Mouse (Mus musculus) spleen, postnatal 0 days (tissue): Measurements from ENCODE around the gene Chd6. TPM values are rescaled to one million over a fixed set of nuclear protein-coding genes. Genes with fewer than 3 reads are reported as not detected.

Experiments
- polyA plus RNA-seq: library from polyadenylated mRNA; unstranded; fragments of >200 nt; fragmentation: Nextera tagmentation; extraction: Ambion mirVana; gene quantifications from 2 replicates; pipeline ENCODE4 v1.2.1, GENCODE M21; 2015

Gene Chd6
- 11.7 and 14.1 TPM in 2 replicates for polyA plus RNA-seq

DNA sequence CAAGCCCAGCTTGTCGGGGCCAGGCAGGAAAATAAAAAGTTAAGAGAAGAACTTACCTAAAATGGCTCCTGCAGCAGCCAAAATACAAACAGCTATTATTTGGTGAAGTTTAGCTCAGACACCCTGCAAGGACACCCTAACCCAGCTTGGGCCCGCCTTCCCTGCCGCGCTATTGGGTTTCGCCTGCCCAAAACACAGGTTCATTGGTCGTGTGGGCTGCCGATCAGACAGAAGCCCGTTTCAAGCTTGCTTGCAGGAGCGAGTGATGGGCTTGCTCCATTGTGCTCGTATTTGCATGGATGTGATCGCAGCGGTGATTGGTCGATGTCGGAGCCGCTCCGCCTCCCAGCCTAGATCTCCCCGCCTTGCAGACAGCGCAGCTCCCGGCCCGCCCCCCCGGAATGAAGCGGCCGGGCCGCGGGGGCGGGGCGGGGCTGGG is at the start of gene Chd6:
TSS of gene Chd6 (minus strand) at position 143 of the 439 bp plus-strand sequence.

GRCm38 (mm10) chr2:160912231-160912671 is 196.6 kb downstream of the Chd6 start, which contains the start of gene Emilin3:
Emilin3 (minus strand) TSS chr2:160912328.

Other genes starting within 250 kb of the Chd6 start
- gene Zhx3, start 236.1 kb downstream of the Chd6 start, polyA plus RNA-seq, result 2.7 and 2.8 TPM in 2 replicates
- gene Lpin3, start 228.4 kb downstream of the Chd6 start, polyA plus RNA-seq, result 1.2 and 2.0 TPM in 2 replicates
- gene Emilin3, start 196.7 kb downstream of the Chd6 start, polyA plus RNA-seq, result 0.16 and 0.29 TPM in 2 replicates